Mouse (Mus musculus) MEL (cell line): ENCODE results near the gene Lag3. TPM values are rescaled to one million over a fixed set of nuclear protein-coding genes. Genes with fewer than 3 reads are reported as not detected.

Experiments used
- DNase-seq: peaks from one replicate; pipeline ENCODE4 v3.0.0; 2011; ENCODE audit warnings: low read depth, low spot score
- H3K27ac ChIP-seq: 2 replicates; pipeline ENCODE4 v1.5.1; 2012; ENCODE audit warnings: low read depth, mild to moderate bottlenecking, control low read depth, low read length, moderate library complexity; ENCODE audit not compliant: control insufficient read depth
- H3K27me3 ChIP-seq, 2 experiments: fragments of 150-350 bp in 1 of 2; sonication (generic) in 1 of 2; 2 replicates each; pipeline ENCODE4 v1.6.1; 2012; ENCODE audit warnings: low read length in 2 of 2, mild to moderate bottlenecking in 2 of 2, improper control_type of control experiment in 1 of 2, moderate library complexity in 1 of 2; ENCODE audit not compliant: insufficient read depth in 2 of 2, control insufficient read depth in 1 of 2
- H3K36me3 ChIP-seq, 2 experiments: 2 replicates each; pipeline ENCODE4 v1.6.1; 2012 to 2014; ENCODE audit warnings: low read length in 2 of 2, improper control_type of control experiment in 1 of 2, inconsistent platforms in 1 of 2, mild to moderate bottlenecking in 1 of 2; ENCODE audit not compliant: insufficient read depth in 2 of 2, control insufficient read depth in 1 of 2
- H3K4me1 ChIP-seq, 2 experiments: fragments of 150-350 bp in 1 of 2; sonication (generic) in 1 of 2; 2 replicates each; pipeline ENCODE4 v1.6.1; 2012; ENCODE audit warnings: low read length in 2 of 2, improper control_type of control experiment in 1 of 2, mild to moderate bottlenecking in 1 of 2; ENCODE audit not compliant: insufficient read depth in 2 of 2, control insufficient read depth in 1 of 2
- H3K4me3 ChIP-seq, 2 experiments: fragments of 150-350 bp in 1 of 2; sonication (generic) in 1 of 2; 2 replicates each; pipeline ENCODE4 v1.5.1; 2012; ENCODE audit warnings: low read depth in 2 of 2, low read length in 2 of 2, mild to moderate bottlenecking in 2 of 2, moderate library complexity in 2 of 2, control low read depth in 1 of 2, improper control_type of control experiment in 1 of 2; ENCODE audit not compliant: control insufficient read depth in 1 of 2, insufficient read depth in 1 of 2
- H3K79me2 ChIP-seq: 2 replicates; pipeline ENCODE4 v1.6.1; 2012; ENCODE audit warnings: mild to moderate bottlenecking, low read length, moderate library complexity; ENCODE audit not compliant: control insufficient read depth, poor library complexity, insufficient read depth
- H3K9ac ChIP-seq: 2 replicates; pipeline ENCODE4 v1.6.1; 2012; ENCODE audit warnings: low read depth, mild to moderate bottlenecking, control low read depth, low read length, moderate library complexity; ENCODE audit not compliant: control insufficient read depth, poor library complexity, severe bottlenecking
- H3K9me3 ChIP-seq: fragments of 150-350 bp; sonication (generic); replicated peaks from 2 replicates; pipeline ENCODE4 v1.6.1; 2012; ENCODE audit warnings: mild to moderate bottlenecking, low read length, improper control_type of control experiment, moderate library complexity; ENCODE audit not compliant: insufficient read depth
- BHLHE40 ChIP-seq: IDR thresholded peaks from 2 replicates; pipeline ENCODE4 v1.6.1; 2012; ENCODE audit warnings: low read depth, mild to moderate bottlenecking, inconsistent platforms, low read length, improper control_type of control experiment, borderline replicate concordance
- CHD1 ChIP-seq: IDR thresholded peaks from 2 replicates; pipeline ENCODE4 v1.6.1; 2012; ENCODE audit warnings: low read depth, mild to moderate bottlenecking, inconsistent platforms, low read length, improper control_type of control experiment
- CTCF ChIP-seq, 3 experiments: IDR thresholded peaks in 2 of 3; conservative IDR thresholded peaks in 1 of 3; 2 replicates each; pipeline ENCODE4 v1.5.1; 2011 to 2012; ENCODE audit warnings: low read length in 3 of 3, low read depth in 2 of 3, mild to moderate bottlenecking in 2 of 3, improper control_type of control experiment in 1 of 3, inconsistent platforms in 1 of 3, mixed read lengths in 1 of 3, moderate library complexity in 1 of 3; ENCODE audit not compliant: control insufficient read depth in 1 of 3, insufficient read depth in 1 of 3, poor library complexity in 1 of 3, severe bottlenecking in 1 of 3
- ELF1 ChIP-seq: IDR thresholded peaks from 2 replicates; pipeline ENCODE4 v1.6.1; 2014; ENCODE audit warnings: low read depth, mild to moderate bottlenecking, inconsistent platforms, low read length, improper control_type of control experiment, moderate library complexity
- EP300 ChIP-seq, 2 experiments: IDR thresholded peaks; 2 replicates each; pipeline ENCODE4 v1.6.1; 2011; ENCODE audit warnings: improper control_type of control experiment in 2 of 2, low read length in 2 of 2, low read depth in 1 of 2, mild to moderate bottlenecking in 1 of 2
- JUND ChIP-seq: IDR thresholded peaks from 2 replicates; pipeline ENCODE4 v1.6.1; 2011; ENCODE audit warnings: low read depth, mild to moderate bottlenecking, improper control_type of control experiment, low read length
- KAT2A ChIP-seq: conservative IDR thresholded peaks from 2 replicates; pipeline ENCODE4 v1.6.1; 2012; ENCODE audit warnings: low read depth, low read length, improper control_type of control experiment, inconsistent platforms
- MAFK ChIP-seq: IDR thresholded peaks from 2 replicates; pipeline ENCODE4 v1.6.1; 2011; ENCODE audit warnings: low read depth, mild to moderate bottlenecking, low read length, improper control_type of control experiment, borderline replicate concordance
- MAZ ChIP-seq: IDR thresholded peaks from 2 replicates; pipeline ENCODE4 v1.6.1; 2012; ENCODE audit warnings: low read depth, mild to moderate bottlenecking, inconsistent platforms, low read length, improper control_type of control experiment
- MXI1 ChIP-seq: IDR thresholded peaks from 2 replicates; pipeline ENCODE4 v1.6.1; 2011; ENCODE audit warnings: mild to moderate bottlenecking, low read depth, low read length, improper control_type of control experiment
- MYB ChIP-seq: IDR thresholded peaks from 2 replicates; pipeline ENCODE4 v1.6.1; 2011; ENCODE audit warnings: mild to moderate bottlenecking, low read depth, low read length, improper control_type of control experiment
- NELFE ChIP-seq: IDR thresholded peaks from 2 replicates; pipeline ENCODE4 v1.6.1; 2011; ENCODE audit warnings: low read depth, low read length, improper control_type of control experiment
- NRF1 ChIP-seq: IDR thresholded peaks from 2 replicates; pipeline ENCODE4 v1.6.1; 2014; ENCODE audit warnings: low read depth, mild to moderate bottlenecking, inconsistent platforms, low read length, improper control_type of control experiment, moderate library complexity; ENCODE audit not compliant: poor library complexity, insufficient read depth, severe bottlenecking
- POLR2A ChIP-seq, 2 experiments: IDR thresholded peaks; 2 replicates each; pipeline ENCODE4 v1.6.1; 2011 to 2012; ENCODE audit warnings: low read length in 2 of 2, mild to moderate bottlenecking in 2 of 2, control low read depth in 1 of 2, improper control_type of control experiment in 1 of 2, low read depth in 1 of 2, moderate library complexity in 1 of 2; ENCODE audit not compliant: control insufficient read depth in 1 of 2, insufficient read depth in 1 of 2, poor library complexity in 1 of 2
- POLR2AphosphoS2 ChIP-seq: IDR thresholded peaks from 2 replicates; pipeline ENCODE4 v1.6.1; 2011; ENCODE audit warnings: low read length, improper control_type of control experiment
- RAD21 ChIP-seq: IDR thresholded peaks from 2 replicates; pipeline ENCODE4 v1.6.1; 2011; ENCODE audit warnings: mild to moderate bottlenecking, low read depth, low read length, improper control_type of control experiment
- RCOR1 ChIP-seq: IDR thresholded peaks from 2 replicates; pipeline ENCODE4 v1.6.1; 2012; ENCODE audit warnings: low read depth, mild to moderate bottlenecking, inconsistent platforms, low read length, improper control_type of control experiment
- SIN3A ChIP-seq: IDR thresholded peaks from 2 replicates; pipeline ENCODE4 v1.6.1; 2012; ENCODE audit warnings: low read length, improper control_type of control experiment, inconsistent platforms
- SMC3 ChIP-seq: IDR thresholded peaks from 2 replicates; pipeline ENCODE4 v1.6.1; 2011; ENCODE audit warnings: low read depth, low read length, improper control_type of control experiment
- TAL1 ChIP-seq: IDR thresholded peaks from 2 replicates; pipeline ENCODE4 v1.6.1; 2012; ENCODE audit warnings: mild to moderate bottlenecking, inconsistent platforms, low read length, moderate library complexity, mixed read lengths
- TBP ChIP-seq: IDR thresholded peaks from 2 replicates; pipeline ENCODE4 v1.8.0; 2011; ENCODE audit warnings: low read depth, low read length, improper control_type of control experiment
- TCF12 ChIP-seq: IDR thresholded peaks from 2 replicates; pipeline ENCODE4 v1.6.1; 2014; ENCODE audit warnings: low read depth, mild to moderate bottlenecking, inconsistent platforms, low read length, improper control_type of control experiment, moderate library complexity
- UBTF ChIP-seq: IDR thresholded peaks from 2 replicates; pipeline ENCODE4 v1.6.1; 2012; ENCODE audit warnings: low read depth, mild to moderate bottlenecking, inconsistent platforms, low read length, improper control_type of control experiment, moderate library complexity, borderline replicate concordance; ENCODE audit not compliant: insufficient read depth
- USF1 ChIP-seq: IDR thresholded peaks from 2 replicates; pipeline ENCODE4 v1.6.1; 2014; ENCODE audit warnings: low read depth, mild to moderate bottlenecking, inconsistent platforms, low read length, improper control_type of control experiment, moderate library complexity
- ZMIZ1 ChIP-seq: IDR thresholded peaks from 2 replicates; pipeline ENCODE4 v1.6.1; 2012; ENCODE audit warnings: low read depth, mild to moderate bottlenecking, inconsistent platforms, low read length, improper control_type of control experiment, moderate library complexity
- ZNF384 ChIP-seq: IDR thresholded peaks from 2 replicates; pipeline ENCODE4 v1.6.1; 2012; ENCODE audit warnings: low read depth, mild to moderate bottlenecking, inconsistent platforms, low read length, improper control_type of control experiment
- polyA plus RNA-seq, 2 experiments: library from polyadenylated mRNA; stranded (reverse) in 1 of 2; unstranded in 1 of 2; fragments of >175 nt in 1 of 2; fragments of >200 nt in 1 of 2; gene quantifications; 2 replicates each; pipeline versions ENCODE4 v1.2.1 to v1.2.4; 2012; ENCODE audit warnings: low replicate concordance in 2 of 2, low read depth in 1 of 2; ENCODE audit not compliant: insufficient read length in 2 of 2, insufficient read depth in 1 of 2, missing spikeins in 1 of 2
- total RNA-seq: library from RNA; depleted of rRNA; stranded (reverse); fragments of 300-350 nt; gene quantifications from 2 replicates; pipeline ENCODE4 v1.2.3, GENCODE M21; 2012

The Lag3 gene
- total and polyA plus RNA-seq, 3 experiments = 0.35 to 1.3 TPM; not detected in 1

DNA sequence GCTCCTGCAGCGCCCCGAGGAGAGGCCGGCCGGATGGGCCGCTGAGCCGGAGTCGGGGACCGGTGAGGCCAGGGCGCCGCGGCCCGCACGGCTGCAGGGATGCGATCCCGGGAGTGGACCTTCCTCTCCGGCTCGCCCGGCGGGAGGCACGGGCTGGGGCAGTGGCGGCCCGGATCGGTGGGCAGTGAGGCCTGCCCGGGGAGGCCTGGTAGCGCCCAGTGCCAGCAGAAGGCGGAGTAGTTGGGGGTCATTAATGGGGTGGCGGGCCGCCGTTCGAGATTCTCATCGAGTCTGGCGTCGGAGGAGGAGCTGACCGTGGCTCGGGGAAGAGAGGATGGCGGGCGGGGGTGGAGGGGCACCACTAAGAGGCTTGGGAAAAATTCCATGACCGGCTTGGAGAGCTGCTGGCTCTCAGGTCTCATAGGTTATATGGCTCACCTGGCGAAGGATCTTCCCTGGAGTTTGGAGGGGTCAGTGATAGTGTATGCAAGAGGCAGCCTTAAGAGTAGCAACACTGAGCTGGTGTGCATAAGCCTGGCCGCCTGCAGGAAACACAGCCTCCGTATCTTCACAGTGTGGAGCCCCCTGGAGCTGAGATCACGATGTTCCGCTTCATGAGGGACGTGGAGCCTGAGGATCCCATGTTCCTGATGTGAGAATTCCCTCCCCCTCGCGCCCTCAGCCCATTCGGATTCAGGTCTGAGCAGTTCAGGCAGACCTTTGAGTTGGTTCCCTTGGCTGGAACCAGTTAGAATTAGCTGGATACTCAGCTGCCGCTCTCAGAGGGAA is 20.2 kb upstream of the Lag3 start:
- H3K36me3 ChIP-seq = peaks cover 2 to 5% of the 10 kb centered on the region in 2 experiments; a peak in 2 of 4 replicates
- TF ChIP-seq POLR2A (IDR thresholded peaks at IDR 0.05; ENCODE audit: control insufficient read depth in 1 of 2, insufficient read depth in 1 of 2, low read depth in 1 of 2, low read length in 2 of 2, poor library complexity in 1 of 2) (peak in 1 of 2 experiments; percentile 1; a peak in 1 of 4 replicates), SMC3 (0 out of 2 replicates have a peak, but pooled peaks have one; percentile 7), CTCF (IDR thresholded peaks at IDR 0.05 in 2 of 3, conservative IDR thresholded peaks at IDR 0.05 in 1 of 3; ENCODE audit: control insufficient read depth in 1 of 3, insufficient read depth in 1 of 3, low read depth in 2 of 3, low read length in 3 of 3, poor library complexity in 1 of 3, severe bottlenecking in 1 of 3) (peak in 1 of 3 experiments; percentile 17; a peak in 1 of 6 replicates), RCOR1 (no peak), SIN3A (no peak; the same call in 1 of the 2 replicates), UBTF (0 out of 2 replicates have a peak, but pooled peaks have one; percentile 65), BHLHE40 (no peak)
- TF ChIP-seq, all 39 proteins: peak for 4
- H3K4me3 ChIP-seq = peak overlapping the region; percentile 86 to 98
- H3K9me3 ChIP-seq = no peaks in the 10 kb centered on the region
- no peaks in the 10 kb centered on the region for H3K27me3 ChIP-seq
- peaks cover 14% of the 10 kb centered on the region for H3K79me2 ChIP-seq
- H3K4me1 ChIP-seq = peaks cover 6 to 12% of the 10 kb centered on the region in 2 experiments
- H3K9ac ChIP-seq = peak overlapping the region; percentile 84
- peak overlapping the region; percentile 47 for H3K27ac ChIP-seq
- peak; percentile 64 for DNase-seq

DNA sequence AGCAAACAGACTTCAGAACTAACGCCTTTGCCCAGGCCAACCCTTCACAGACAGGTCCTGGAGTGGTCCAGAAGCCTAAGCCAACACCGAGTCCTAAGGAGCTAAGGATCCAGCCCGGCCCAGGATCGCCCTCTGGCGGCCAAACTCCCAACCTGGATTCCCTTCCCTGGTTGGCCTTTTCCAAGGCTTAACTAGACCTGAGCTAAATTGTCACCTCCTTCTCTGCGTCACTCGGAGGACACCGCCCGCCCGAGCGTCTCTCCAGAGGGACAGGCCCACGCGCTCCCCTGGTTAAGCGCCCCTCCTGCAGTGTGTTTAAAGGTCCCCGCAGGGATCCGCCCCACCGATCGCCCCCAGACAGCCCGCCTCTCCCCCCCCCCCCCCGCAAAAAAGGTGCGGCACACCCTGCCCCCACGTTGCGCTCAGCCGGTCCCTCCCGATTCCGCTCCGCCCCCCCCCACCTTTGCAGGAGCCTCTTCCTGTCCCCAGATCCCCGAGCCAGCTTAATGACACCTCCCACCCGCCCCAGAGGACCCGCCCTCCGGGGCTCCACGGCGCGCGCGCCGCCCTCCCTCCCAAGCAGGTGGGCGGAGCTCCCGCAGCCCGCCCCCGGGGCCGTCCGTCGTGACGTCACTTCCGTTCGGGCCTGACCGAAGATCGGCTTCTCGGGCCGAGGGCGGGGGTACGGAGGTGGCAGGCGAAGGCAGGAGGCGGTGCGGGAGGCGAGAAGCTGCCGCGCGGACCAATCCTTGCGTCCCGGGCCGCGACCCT is 19.4 kb upstream of the Lag3 start, which contains the start of gene Mlf2:
TSS of gene Mlf2 (plus strand) at position 633 of the 771 bp plus-strand sequence.
- peaks cover 14% of the 10 kb centered on the region for H3K79me2 ChIP-seq
- no peaks in the 10 kb centered on the region for H3K27me3 ChIP-seq
- peaks cover 2 to 5% of the 10 kb centered on the region in 2 experiments; a peak in 2 of 4 replicates for H3K36me3 ChIP-seq
- H3K4me3 ChIP-seq = peak within 1 kb of the TSS; percentile 86 to 98
- H3K27ac ChIP-seq = peak within 1 kb of the TSS; percentile 54
- peak within 1 kb of the TSS; percentile 84 for H3K9ac ChIP-seq
- DNase-seq = peak; percentile 97
- H3K9me3 ChIP-seq = no peaks in the 10 kb centered on the region
- peaks cover 6 to 12% of the 10 kb centered on the region in 2 experiments for H3K4me1 ChIP-seq
- no peak for TF ChIP-seq MAFK
- no peak for TF ChIP-seq CHD1
- TF ChIP-seq UBTF = no peak
- TF ChIP-seq SIN3A = peak; percentile 91
- peak; percentile 41 for TF ChIP-seq ELF1
- TF ChIP-seq TBP = no peak
- TF ChIP-seq NELFE = peak; percentile 81
- TF ChIP-seq ZNF384 = peak; percentile 31; the same call in 1 of the 2 replicates
- TF ChIP-seq RCOR1 = peak; percentile 20; the same call in 1 of the 2 replicates
- TF ChIP-seq POLR2A (IDR thresholded peaks at IDR 0.05; ENCODE audit: control insufficient read depth in 1 of 2, insufficient read depth in 1 of 2, low read depth in 1 of 2, low read length in 2 of 2, poor library complexity in 1 of 2) = peak; percentile 63 to 79; a peak in 3 of 4 replicates
- peak; percentile 28; the same call in 1 of the 2 replicates for TF ChIP-seq ZMIZ1
- TF ChIP-seq POLR2AphosphoS2 = peak; percentile 54; the same call in 1 of the 2 replicates
- no peak; the same call in 1 of the 2 replicates for TF ChIP-seq KAT2A
- peak; percentile 85 for TF ChIP-seq MAZ
- no peak for TF ChIP-seq JUND
- TF ChIP-seq TAL1 = no peak
- no peak for TF ChIP-seq EP300 (IDR thresholded peaks at IDR 0.05; ENCODE audit: low read depth in 1 of 2, low read length in 2 of 2)
- peak; percentile 62 for TF ChIP-seq NRF1
- peak; percentile 91 for TF ChIP-seq SMC3
- TF ChIP-seq TCF12 = peak; percentile 57; the same call in 1 of the 2 replicates
- TF ChIP-seq MXI1 = peak; percentile 80
- TF ChIP-seq MYB = no peak
- 0 out of 2 replicates have a peak, but pooled peaks have one; percentile 13 for TF ChIP-seq USF1
- peak; percentile 83 for TF ChIP-seq RAD21
